Mouse (Mus musculus) embryonic fibroblast, embryonic 13.5 days (primary cell): ENCODE results near the gene Cask.

Source experiments
- CTCF ChIP-seq: IDR thresholded peaks from 2 replicates; pipeline ENCODE4 v1.5.1; 2011; ENCODE audit warnings: mild to moderate bottlenecking, control low read depth, low read length, moderate library complexity, borderline replicate concordance; ENCODE audit not compliant: insufficient read depth
- POLR2A ChIP-seq: IDR thresholded peaks from 2 replicates; pipeline ENCODE4 v1.6.1; 2011; ENCODE audit warnings: low read depth, mild to moderate bottlenecking, control low read depth, low read length, moderate library complexity

GRCm38 (mm10) chrX:13845858-13846652, 5.1 kb downstream of the Cask start:
- TF ChIP-seq CTCF = no peak
- 0 out of 2 replicates have a peak, but pooled peaks have one; percentile 61 for TF ChIP-seq POLR2A
